Mouse (Mus musculus): ENCODE measurements around the gene Ttll6. TPM values are rescaled to one million over a fixed set of nuclear protein-coding genes. Genes with fewer than 3 reads are reported as not detected.
A peak's percentile ranks its signal among the peaks of the same experiment; 100 is the strongest.

Ttll6 gene
- polyA plus RNA-seq, 1 experiment from 2014 or later: not detected

GRCm38 (mm10) chr11:96171601-96172000 lies 38.0 kb downstream of the Ttll6 start:
- Histone ChIP-seq H3K36me3 (replicated peaks) (no peaks in the 10 kb centered on the region), H3K27me3 (ENCODE audit: poor library complexity, severe bottlenecking) (peaks cover 100% of the 10 kb centered on the region), H3K4me3 (no peak overlapping the region), H3K27ac (no peak overlapping the region), H3K4me1 (peaks cover 7% of the 10 kb centered on the region; the same call in 1 of the 2 replicates), H3K9me3 (no peaks in the 10 kb centered on the region)
- WGBS: 2% methylated on average over 3 of the region's 3 CpGs
- DNase-seq (ENCODE audit: extremely low spot score, low spot score): no peak

GRCm38 (mm10) chr11:96172511-96173287 lies 39.1 kb downstream of the Ttll6 start:
- Histone ChIP-seq H3K27ac (no peak overlapping the region), H3K27me3 (ENCODE audit: poor library complexity, severe bottlenecking) (peaks cover 100% of the 10 kb centered on the region), H3K4me3 (no peak overlapping the region), H3K36me3 (replicated peaks) (no peaks in the 10 kb centered on the region), H3K4me1 (peaks cover 9% of the 10 kb centered on the region; the same call in 1 of the 2 replicates), H3K9me3 (no peaks in the 10 kb centered on the region)
- WGBS: under 1% methylated on average over 25 of the region's 25 CpGs
- peak; percentile 16 for DNase-seq (ENCODE audit: extremely low spot score, low spot score)

DNA sequence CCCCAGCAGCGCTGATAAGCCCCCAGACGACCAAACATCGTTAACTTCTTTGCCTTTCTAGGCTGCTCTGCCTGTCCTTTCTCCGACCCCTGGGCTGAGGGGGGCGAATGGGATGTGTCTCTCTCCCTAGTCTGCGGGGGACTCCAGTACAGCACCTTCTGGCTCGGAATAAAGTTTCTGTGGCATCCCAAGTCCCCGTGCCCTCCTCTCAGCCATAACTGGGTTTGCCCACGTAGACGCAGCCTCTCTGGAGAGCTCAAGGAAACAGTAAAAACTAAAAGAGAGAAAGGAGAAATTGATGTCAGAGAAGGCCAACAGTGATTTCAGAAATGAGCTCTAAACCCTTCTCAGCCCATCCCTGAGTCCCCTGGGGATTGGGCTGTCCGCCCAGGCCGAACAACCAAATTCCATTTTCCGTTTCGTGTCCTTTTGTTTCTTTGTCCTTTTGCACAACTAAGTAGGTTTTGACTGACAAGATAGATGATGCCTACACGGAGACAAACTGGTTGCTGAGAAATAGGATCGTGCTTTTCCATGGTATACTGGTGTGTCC lies 39.8 kb downstream of the Ttll6 start:
- peaks cover 10% of the 10 kb centered on the region; the same call in 1 of the 2 replicates for H3K4me1 ChIP-seq
- 2% methylated on average over 16 of the region's 16 CpGs for WGBS
- H3K36me3 ChIP-seq (replicated peaks): no peaks in the 10 kb centered on the region
- no peaks in the 10 kb centered on the region for H3K9me3 ChIP-seq
- no peak overlapping the region for H3K4me3 ChIP-seq
- H3K27me3 ChIP-seq (ENCODE audit: poor library complexity, severe bottlenecking): peaks cover 100% of the 10 kb centered on the region
- no peak overlapping the region for H3K27ac ChIP-seq
- peak; percentile 30 for DNase-seq (ENCODE audit: extremely low spot score, low spot score)

DNA sequence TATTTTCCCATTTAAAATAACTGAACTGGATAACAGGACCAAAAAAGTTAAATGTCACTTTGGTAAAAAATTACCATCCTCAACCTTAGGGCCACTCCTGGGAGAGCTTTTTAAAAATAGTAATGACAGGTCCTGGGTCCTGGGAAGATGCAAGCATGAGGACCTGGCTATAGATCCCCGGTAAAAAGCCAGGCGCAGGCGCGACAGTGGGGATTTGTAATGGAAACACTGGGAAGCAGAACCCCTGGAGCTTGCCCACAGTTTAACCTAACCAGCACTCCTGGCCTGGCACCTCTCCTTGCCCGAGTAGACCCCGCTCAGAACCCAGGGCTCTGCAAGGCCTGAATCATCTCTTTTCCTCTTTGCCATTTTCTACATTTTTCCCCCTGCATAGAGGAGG lies 41.3 kb downstream of the Ttll6 start:
- Histone ChIP-seq H3K27ac (no peak overlapping the region), H3K27me3 (ENCODE audit: poor library complexity, severe bottlenecking) (peaks cover 100% of the 10 kb centered on the region), H3K9me3 (no peaks in the 10 kb centered on the region), H3K36me3 (replicated peaks) (no peaks in the 10 kb centered on the region), H3K4me3 (no peak overlapping the region), H3K4me1 (peaks cover 10% of the 10 kb centered on the region; the same call in 1 of the 2 replicates)
- DNase-seq (ENCODE audit: extremely low spot score, low spot score): peak; percentile 20
- 0% methylated on average over 6 of the region's 6 CpGs for WGBS

- peaks cover 100% of the 10 kb centered on the region for H3K27me3 ChIP-seq (ENCODE audit: poor library complexity, severe bottlenecking)
- no peaks in the 10 kb centered on the region for H3K9me3 ChIP-seq
- peaks cover 8% of the 10 kb centered on the region; the same call in 1 of the 2 replicates for H3K4me1 ChIP-seq
- WGBS: under 1% methylated on average over 17 of the region's 17 CpGs
- H3K4me3 ChIP-seq: no peak overlapping the region
- no peaks in the 10 kb centered on the region for H3K36me3 ChIP-seq (replicated peaks)
- DNase-seq (ENCODE audit: extremely low spot score, low spot score): no peak
- no peak overlapping the region for H3K27ac ChIP-seq
Observed at GRCm38 (mm10) chr11:96175511-96175910, 41.9 kb downstream of the Ttll6 start.

DNA sequence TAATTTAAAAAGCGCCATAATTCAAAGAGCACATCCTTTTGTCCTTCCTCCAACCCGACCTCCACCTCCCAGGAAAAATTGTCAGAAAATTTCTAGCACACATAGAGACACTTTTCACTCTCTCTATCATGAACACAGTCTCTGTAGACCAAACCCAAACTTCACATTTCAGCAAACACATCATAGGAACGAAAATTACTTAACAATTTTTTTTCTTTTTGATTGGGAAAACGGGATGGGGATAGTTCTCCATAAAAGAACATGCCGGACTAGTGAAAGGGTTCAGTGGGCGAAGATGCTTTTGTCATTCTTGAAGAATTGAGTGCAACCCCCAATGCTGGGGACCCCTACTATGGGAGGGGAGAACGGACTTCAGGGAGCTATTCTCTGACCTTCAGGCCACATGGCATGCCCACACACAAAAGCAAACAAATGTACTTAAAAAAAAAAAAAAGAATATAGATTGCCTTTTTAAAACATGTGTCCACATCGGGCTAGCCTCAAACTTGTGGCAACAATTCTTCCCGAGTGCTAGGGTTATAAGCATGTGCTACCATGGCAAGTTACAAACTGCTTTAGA lies 42.5 kb downstream of the Ttll6 start:
- H3K27me3 ChIP-seq (ENCODE audit: poor library complexity, severe bottlenecking): peaks cover 100% of the 10 kb centered on the region
- no peak overlapping the region for H3K4me3 ChIP-seq
- 2% methylated on average over 9 of the region's 9 CpGs for WGBS
- no peaks in the 10 kb centered on the region for H3K9me3 ChIP-seq
- H3K4me1 ChIP-seq: 0 out of 2 replicates have a peak, but pooled peaks cover 3% of the 10 kb centered on the region
- H3K27ac ChIP-seq: no peak overlapping the region
- no peak for DNase-seq (ENCODE audit: extremely low spot score, low spot score)
- no peaks in the 10 kb centered on the region for H3K36me3 ChIP-seq (replicated peaks)

DNA sequence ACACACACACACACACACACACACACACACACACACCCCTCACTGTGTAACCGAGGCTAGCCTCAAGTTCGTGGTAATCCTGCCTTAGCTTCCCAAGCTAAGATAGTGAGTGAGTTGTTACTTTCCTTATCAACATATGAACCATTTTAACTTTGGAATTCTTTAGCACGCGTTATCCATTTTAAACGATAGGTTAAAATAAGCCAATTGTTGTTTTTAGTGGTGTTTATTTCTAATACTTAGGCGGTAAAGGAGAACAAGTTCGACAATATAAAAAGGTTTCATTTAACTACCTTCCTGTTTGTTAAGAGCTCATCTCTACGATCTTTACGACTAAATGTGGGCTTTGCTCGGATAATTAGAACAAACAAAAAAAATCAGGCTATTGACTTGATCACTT lies 43.3 kb downstream of the Ttll6 start:
- no peaks in the 10 kb centered on the region for H3K36me3 ChIP-seq (replicated peaks)
- no peaks in the 10 kb centered on the region for H3K9me3 ChIP-seq
- H3K27me3 ChIP-seq (ENCODE audit: poor library complexity, severe bottlenecking): peaks cover 100% of the 10 kb centered on the region
- peak; percentile 19 for DNase-seq (ENCODE audit: extremely low spot score, low spot score)
- no peak overlapping the region for H3K27ac ChIP-seq
- H3K4me3 ChIP-seq: no peak overlapping the region
- 0 out of 2 replicates have a peak, but pooled peaks cover 3% of the 10 kb centered on the region for H3K4me1 ChIP-seq
- WGBS: under 1% methylated on average over 10 of the region's 10 CpGs

- H3K4me3 ChIP-seq: no peak overlapping the region
- H3K27me3 ChIP-seq (ENCODE audit: poor library complexity, severe bottlenecking): peaks cover 100% of the 10 kb centered on the region
- H3K4me1 ChIP-seq: 0 out of 2 replicates have a peak, but pooled peaks cover 3% of the 10 kb centered on the region
- WGBS: under 1% methylated on average over 27 of the region's 27 CpGs
- peak; percentile 50 for DNase-seq (ENCODE audit: extremely low spot score, low spot score)
- no peaks in the 10 kb centered on the region for H3K36me3 ChIP-seq (replicated peaks)
- peaks cover 2% of the 10 kb centered on the region; the same call in 1 of the 2 replicates for H3K9me3 ChIP-seq
- no peak overlapping the region for H3K27ac ChIP-seq
Observed at GRCm38 (mm10) chr11:96177546-96178174, 44.1 kb downstream of the Ttll6 start.

DNA sequence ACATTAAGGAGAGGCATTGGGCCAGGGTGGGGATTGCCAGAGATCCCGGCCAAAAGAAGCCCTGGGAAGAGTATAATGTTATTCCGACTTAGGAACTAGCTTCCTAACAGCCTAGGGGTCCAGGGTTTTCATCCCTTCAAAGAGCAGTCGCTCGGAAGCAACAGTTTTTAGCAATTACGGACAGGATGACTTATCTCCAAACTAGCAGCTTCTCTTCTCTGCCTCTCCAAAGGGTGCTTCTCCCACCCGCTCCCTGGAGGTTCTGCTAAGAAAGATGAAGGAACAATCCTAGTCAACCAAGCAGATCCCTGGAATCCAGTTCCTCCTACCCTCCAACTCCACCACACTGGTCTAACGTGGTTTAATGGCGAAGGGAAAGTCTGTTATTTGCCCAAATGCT lies 44.8 kb downstream of the Ttll6 start:
- DNase-seq (ENCODE audit: extremely low spot score, low spot score): peak; percentile 36
- 0% methylated on average over 8 of the region's 8 CpGs for WGBS
- Histone ChIP-seq H3K4me3 (no peak overlapping the region), H3K36me3 (replicated peaks) (no peaks in the 10 kb centered on the region), H3K27me3 (ENCODE audit: poor library complexity, severe bottlenecking) (peaks cover 100% of the 10 kb centered on the region), H3K9me3 (peaks cover 6% of the 10 kb centered on the region; the same call in 1 of the 2 replicates), H3K27ac (no peak overlapping the region), H3K4me1 (0 out of 2 replicates have a peak, but pooled peaks cover 3% of the 10 kb centered on the region)

GRCm38 (mm10) chr11:96178911-96179503 lies 45.4 kb downstream of the Ttll6 start:
- H3K36me3 ChIP-seq (replicated peaks): no peaks in the 10 kb centered on the region
- WGBS: under 1% methylated on average over 6 of the region's 6 CpGs
- no peak overlapping the region for H3K27ac ChIP-seq
- H3K4me1 ChIP-seq: 0 out of 2 replicates have a peak, but pooled peaks cover 3% of the 10 kb centered on the region
- H3K4me3 ChIP-seq: no peak overlapping the region
- H3K9me3 ChIP-seq: peaks cover 6% of the 10 kb centered on the region; the same call in 1 of the 2 replicates
- peaks cover 100% of the 10 kb centered on the region for H3K27me3 ChIP-seq (ENCODE audit: poor library complexity, severe bottlenecking)
- DNase-seq (ENCODE audit: extremely low spot score, low spot score): peak; percentile 19

DNA sequence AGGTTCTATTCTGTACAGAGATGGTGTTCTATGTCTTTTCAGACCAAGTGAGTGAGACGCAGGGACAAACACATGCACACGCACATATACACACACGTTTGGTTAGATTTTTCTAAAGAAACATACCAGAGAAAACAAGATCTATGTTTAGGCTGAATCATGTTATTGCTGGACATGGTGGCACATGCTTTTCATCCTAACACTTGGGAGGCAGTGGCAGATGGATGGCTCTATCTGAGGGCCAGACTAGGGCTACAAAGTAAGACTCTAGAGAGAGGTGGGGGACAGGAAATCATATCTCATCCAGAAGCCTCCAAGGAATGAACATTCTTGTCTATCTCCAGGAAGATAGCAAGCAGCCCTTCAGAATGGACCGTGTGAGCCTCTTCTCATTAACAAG lies 47.5 kb downstream of the Ttll6 start:
- no peak overlapping the region for H3K4me3 ChIP-seq
- DNase-seq (ENCODE audit: extremely low spot score, low spot score): no peak
- 23% methylated on average over 4 of the region's 4 CpGs for WGBS
- no peaks in the 10 kb centered on the region for H3K36me3 ChIP-seq (replicated peaks)
- no peak overlapping the region for H3K27ac ChIP-seq
- H3K4me1 ChIP-seq: 0 out of 2 replicates have a peak, but pooled peaks cover 3% of the 10 kb centered on the region
- peaks cover 6% of the 10 kb centered on the region; the same call in 1 of the 2 replicates for H3K9me3 ChIP-seq
- peaks cover 100% of the 10 kb centered on the region for H3K27me3 ChIP-seq (ENCODE audit: poor library complexity, severe bottlenecking)

GRCm38 (mm10) chr11:96184233-96184632 lies 50.6 kb downstream of the Ttll6 start:
- Histone ChIP-seq H3K36me3 (replicated peaks) (no peaks in the 10 kb centered on the region), H3K4me3 (no peak overlapping the region), H3K9me3 (peaks cover 6% of the 10 kb centered on the region; the same call in 1 of the 2 replicates), H3K27me3 (ENCODE audit: poor library complexity, severe bottlenecking) (peaks cover 100% of the 10 kb centered on the region), H3K4me1 (no peaks in the 10 kb centered on the region), H3K27ac (no peak overlapping the region)
- DNase-seq (ENCODE audit: extremely low spot score, low spot score): no peak
